Mouse (Mus musculus): ENCODE measurements around the gene Efcab3. TPM values are rescaled to one million over a fixed set of nuclear protein-coding genes. Genes with fewer than 3 reads are reported as not detected.

Gene Efcab3
- not detected for polyA plus RNA-seq (2017; shearing (Covaris generic))

DNA sequence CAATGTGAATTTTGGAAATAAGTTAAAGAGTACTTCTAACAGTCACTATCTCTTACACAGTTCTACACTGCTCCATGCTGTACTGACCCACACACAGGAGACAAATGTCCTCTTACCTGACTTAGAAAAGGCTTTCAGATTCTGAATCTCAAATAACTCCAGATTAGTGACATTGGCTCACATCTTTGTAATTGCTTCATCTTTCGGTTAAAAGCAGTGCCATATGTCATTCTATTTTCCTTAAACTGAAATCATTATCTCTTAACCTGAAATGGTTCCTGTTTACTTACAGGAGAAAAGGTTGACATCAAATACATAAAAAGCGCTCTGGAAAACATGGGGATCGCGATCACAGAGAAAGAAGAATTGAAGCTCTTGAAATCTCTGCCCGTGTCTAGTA is at the start of gene Efcab3:
TSS of gene Efcab3 (plus strand) at position 301 of the 400 bp plus-strand sequence.

DNA sequence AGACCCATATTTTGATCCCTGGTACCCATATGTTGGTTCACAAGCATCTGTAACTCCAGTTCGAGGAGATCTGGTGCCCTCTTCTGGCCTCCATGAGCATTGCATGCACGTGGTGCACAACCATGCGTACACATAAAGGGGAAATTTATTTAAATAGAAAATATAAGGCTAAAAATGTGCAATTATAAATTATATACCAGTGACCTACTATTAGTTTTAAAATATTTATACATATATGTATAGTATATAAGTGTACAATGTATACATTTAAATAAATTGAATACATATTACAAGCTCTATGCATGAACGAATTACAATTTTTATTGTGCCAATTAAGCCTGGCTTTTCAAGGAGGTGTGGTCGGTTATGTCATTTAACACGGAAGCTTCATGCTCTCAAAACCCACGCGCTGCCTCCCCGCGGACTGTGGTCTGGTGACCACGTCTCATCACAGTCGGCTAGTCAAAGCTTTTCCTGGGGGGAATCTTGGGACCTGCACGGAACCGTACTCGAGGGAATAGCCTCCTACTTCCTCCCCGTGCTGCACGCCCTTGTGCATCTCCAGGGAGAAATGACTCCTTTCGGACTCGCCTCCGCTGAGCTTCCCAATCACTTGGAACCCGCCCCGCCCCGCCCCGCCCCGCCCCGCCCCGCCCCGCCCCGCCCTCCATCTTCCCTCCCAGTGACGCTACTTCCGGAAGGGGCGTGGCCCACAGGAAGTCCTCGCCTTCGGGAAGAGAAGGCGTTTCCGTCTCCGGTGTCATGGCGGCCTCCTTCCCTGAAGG is 62.5 kb downstream of the Efcab3 start, which contains the start of gene Mettl2:
TSS of gene Mettl2 (plus strand) at position 691 of the 785 bp plus-strand sequence.

DNA sequence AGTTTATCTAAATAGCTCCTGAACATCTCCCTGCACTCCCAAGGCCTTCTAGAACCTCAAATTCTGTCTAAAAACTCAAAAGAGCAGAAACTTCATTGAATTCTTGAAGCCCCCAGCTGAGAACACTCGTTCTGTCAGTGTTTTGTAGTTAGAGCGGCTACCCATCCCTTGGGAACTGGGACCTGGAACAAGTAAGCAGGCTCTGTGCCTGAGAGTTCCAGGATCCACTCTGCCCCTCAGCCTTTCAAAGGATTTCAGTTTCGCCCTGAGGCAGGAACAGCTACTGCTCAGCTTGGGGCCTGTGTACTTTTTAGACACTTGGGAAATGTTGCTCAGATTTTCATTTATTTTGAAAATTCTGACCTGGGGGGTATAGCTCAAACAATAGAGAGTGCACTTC is 83.2 kb downstream of the Efcab3 start, which contains the start of gene Gm10842:
TSS of gene Gm10842 (plus strand) at position 301 of the 400 bp plus-strand sequence.

Other genes starting within 250 kb of the Efcab3 start
- gene Mettl2, start 62.8 kb downstream of the Efcab3 start, polyA plus RNA-seq (2017; shearing (Covaris generic)), result 24.6 TPM
- not detected for gene Gm10842, start 83.3 kb downstream of the Efcab3 start, polyA plus RNA-seq (2017; shearing (Covaris generic))
- 39.7 TPM for gene Tlk2, start 115.2 kb downstream of the Efcab3 start, polyA plus RNA-seq (2017; shearing (Covaris generic))
- gene Mrc2, start 229.1 kb downstream of the Efcab3 start, polyA plus RNA-seq (2017; shearing (Covaris generic)), result not detected